Mouse (Mus musculus) mesoderm, embryonic 11.5 days (tissue): ENCODE measurements at regions not wholly inside any gene's neighbourhood (a gene's known extent, or its start where the extent isn't known, plus 50 kb on each side); places are given as distances from the start of the nearest gene placed in this dataset.

ENCODE experiments used
- DNase-seq: peaks from one replicate; pipeline ENCODE4 v3.0.0-alpha.2; 2012; ENCODE audit warnings: low read depth, low spot score

DNA sequence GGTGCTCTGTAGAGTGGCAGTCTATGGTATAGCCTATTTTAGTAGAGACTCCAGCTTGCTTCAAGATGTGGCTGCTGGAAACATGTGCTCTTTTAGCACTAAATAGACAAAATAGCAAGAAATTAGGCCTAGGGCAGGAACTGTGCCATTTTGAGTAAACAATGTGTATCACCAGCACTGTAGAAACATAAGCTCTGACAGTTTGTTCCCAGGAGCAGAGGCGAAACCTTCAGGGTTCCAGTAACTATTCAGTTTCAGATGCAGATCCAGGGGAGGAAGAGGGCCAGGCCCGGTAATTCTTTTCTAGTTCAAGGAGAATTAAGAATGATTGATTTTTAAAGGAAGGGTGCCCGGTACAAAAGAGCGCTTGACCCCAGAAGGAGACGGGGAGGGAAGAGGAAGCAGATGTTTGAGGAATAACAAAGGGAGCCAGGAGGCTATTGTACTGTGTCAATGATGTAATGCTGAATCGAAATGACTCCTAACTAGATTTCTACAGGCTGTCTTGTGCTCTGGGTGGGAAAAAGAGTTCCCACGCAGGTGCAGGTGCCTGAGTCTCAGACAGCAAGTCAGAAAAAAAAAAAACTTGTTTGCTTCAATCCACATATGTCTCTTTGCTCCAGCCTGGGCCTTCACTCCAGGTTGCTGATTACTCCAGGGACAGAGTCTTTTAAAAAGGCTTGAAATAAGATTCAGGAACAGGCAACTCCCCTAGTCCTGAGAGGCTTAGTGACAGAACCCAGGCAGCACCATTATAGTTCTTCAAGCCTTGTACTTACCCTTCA, 57.4 kb upstream of the Tex13c2 start:
- DNase-seq: peak; percentile 45
